Mouse (Mus musculus) right cerebral cortex, postnatal 10 days (tissue): ENCODE measurements around the gene Pnpla7.
A peak's percentile ranks its signal among the peaks of the same experiment; 100 is the strongest.

ENCODE experiments used
- DNase-seq, 2 experiments: peaks; one replicate each; pipeline ENCODE4 v3.0.0; 2021; ENCODE audit warnings: low spot score in 2 of 2

Gene Pnpla7

DNA sequence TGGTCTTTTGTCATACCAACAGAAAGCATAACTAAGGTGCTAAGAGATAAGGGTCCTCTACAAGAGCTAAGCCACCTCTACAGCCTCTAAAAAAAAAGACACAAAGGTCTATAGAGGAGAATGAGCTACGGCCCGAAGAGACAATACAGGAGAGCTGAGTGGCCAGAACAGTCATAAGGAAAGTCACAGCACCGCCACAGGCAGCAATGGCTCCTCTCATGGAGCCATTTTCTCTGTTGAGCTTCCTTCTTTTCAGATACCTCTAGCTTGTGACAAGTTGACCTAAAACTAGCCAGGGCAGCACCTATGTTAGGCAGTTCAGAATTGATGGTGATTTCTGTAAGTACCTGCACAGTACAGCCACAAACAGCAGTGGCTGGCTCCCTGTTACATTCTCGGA, 90.7 kb downstream of the Pnpla7 start:
- DNase-seq, result no peak

DNA sequence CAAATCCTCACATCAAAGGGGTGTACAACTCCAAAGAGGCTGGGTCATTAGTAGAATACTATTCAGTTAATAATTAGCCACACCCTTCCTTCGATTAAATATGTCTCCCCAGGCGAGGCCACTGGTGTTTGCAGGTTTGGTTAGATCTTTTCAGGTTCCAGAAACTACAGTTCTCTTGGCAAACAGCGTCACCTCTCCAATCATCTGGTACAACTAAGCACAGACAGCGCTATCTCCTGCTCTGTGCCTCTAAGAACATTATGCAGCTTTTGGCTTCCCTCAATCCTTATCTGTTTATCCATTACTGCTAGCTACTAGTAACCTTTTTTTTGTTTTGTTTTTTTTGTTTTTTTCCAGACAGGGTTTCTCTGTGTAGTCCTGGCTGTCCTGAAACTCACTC, 93.7 kb downstream of the Pnpla7 start:
- DNase-seq, result no peak

GRCm38 (mm10) chr2:25072398-25072797, 96.6 kb downstream of the Pnpla7 start:
- DNase-seq, result no peak

DNA sequence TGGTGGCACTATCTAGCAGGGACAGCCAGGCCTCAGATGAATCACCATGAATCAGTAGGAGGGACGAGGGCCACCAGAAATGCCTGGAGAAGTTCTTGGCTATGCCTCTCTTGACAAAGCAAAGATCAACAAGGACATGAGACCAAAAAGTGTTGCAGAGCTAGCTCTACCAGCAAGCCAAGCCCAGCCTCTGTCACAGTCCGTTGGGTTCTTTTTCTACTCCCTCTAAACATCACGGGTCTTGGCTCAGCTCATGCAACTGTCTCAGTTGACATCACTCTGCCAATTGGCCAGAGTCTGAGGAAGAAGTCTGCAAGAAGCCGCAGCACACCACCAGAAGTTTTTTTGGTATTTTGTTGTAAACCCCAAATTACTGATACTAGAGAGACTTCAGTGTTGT, 99.7 kb downstream of the Pnpla7 start:
- no peak for DNase-seq

GRCm38 (mm10) chr2:25078967-25079366, 103.1 kb downstream of the Pnpla7 start:
- DNase-seq, result no peak

DNA sequence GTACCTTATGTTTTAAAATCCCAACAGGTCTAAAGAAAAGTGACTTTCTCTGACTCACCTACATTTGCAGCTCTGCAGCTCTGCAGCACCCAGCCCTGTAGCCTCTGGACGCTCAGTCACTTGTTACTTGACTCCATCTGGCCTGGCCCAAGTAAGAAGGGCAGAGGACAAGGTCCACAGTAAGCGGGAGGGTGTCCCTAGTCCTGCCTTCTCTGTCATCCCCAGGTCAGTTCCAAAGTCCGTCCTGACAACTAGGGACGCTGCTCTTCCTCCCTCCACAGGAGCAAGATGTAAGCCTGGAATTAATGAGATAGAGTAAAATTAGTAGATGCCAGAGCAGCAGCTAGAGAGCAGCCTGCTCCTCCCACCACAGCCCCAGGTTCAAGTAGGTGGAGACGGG, 104.2 kb downstream of the Pnpla7 start, which contains the start of gene Entpd8:
TSS of gene Entpd8 (plus strand) at position 229 of the 400 bp plus-strand sequence.
- DNase-seq, result no peak

- DNase-seq, result no peak
Observed at GRCm38 (mm10) chr2:25083697-25084096, 107.9 kb downstream of the Pnpla7 start.

GRCm38 (mm10) chr2:25085571-25085970, 109.7 kb downstream of the Pnpla7 start:
- DNase-seq, result no peak

- no peak for DNase-seq
Observed at GRCm38 (mm10) chr2:25087842-25088241, 112.0 kb downstream of the Pnpla7 start.

GRCm38 (mm10) chr2:25088636-25089035, 112.8 kb downstream of the Pnpla7 start:
- no peak for DNase-seq

- DNase-seq, result no peak
Observed at GRCm38 (mm10) chr2:25094785-25095108, 118.9 kb downstream of the Pnpla7 start.

DNA sequence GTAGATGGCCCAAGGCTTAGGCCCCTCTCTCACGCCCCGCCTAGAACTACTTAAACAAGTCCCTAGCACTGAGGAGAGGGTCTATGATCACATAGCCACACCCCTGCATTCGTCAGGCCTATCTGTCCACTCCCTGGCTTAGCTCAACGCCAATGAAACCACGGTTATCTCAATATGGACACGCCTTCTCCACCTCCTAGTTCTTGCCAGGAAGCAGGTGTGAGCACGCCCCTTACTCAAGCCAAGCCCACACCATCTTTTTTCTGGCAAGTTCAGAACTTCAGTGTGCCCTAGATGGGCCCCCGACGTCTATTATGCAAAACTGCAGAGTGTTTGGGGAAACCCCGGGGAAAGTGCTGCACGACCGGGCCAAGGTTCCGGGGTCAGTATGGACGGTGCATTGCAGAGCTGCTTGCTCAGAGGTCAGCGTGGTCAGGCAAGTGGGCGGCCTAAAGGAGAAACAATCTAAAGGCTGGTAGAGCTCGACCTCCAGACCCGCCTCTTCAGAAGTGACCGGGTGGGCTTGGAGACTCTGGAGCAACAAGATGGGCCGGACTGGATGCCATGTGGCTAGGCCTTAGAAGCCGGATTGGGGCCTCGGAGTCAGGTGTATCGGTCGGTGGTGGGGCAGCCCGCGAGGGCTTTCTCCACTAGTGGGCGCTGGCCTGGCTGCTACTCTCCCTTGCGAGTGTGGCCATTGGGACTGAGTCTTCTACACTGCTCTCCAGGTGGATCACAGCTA, 119.4 kb downstream of the Pnpla7 start, which contains the start of gene Noxa1:
TSS of gene Noxa1 (minus strand) at position 41 of the 742 bp plus-strand sequence.
- DNase-seq, result no peak

DNA sequence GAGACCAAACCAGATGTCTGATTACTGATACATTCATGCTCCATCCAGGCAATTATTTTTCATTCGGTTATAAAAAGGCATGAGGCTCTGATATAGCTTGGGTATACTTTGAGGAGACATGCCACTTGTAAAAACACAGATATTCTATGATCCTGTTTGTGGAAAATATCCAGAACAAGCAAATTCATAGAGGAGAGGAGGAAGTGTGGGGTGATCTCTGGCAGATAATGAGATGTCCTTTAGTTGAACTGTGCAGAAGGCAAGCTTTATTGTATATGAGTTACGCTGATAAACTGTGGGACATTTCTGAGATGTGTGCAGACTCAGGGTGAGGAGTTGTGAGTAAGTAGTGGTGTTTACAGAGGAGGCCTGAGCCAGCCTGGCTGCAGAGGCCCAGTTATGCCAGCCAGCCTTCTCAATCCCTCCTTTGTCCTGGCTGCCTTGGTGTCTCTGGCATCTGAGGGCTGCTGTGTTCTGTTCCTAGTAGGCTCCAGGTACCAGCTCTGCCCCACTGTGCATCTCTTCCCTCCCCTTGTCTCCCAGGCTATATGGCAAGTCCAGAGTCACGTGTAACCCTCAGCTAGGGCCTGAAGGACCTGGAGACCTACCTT, 122.3 kb downstream of the Pnpla7 start:
- DNase-seq, result no peak

- peak; percentile 61 to 71 for DNase-seq
Observed at GRCm38 (mm10) chr2:25098956-25099355, 123.1 kb downstream of the Pnpla7 start.

DNA sequence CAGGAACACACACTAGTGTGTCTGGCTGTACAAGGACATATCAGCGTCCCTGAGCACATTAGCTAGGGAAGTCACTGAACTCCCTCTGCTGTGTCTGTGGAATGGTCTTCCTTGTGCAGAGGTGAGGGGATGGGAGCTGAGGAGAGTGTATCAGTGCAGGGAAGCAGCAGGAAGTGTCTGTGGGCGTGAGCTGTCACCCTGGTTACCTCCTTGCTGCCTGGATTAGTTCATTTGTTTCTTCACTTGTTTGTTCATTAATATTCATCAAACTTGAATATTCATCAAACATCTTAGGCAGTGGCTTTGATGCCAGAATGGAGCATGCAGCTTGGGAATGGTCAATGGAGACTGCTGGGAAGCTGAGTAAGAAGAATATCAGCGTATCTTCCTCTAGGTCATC, 123.9 kb downstream of the Pnpla7 start:
- peak in 1 of 2 experiments; percentile 47 for DNase-seq
